Mouse (Mus musculus): Measurements from ENCODE around the gene Tspoap1. TPM values are rescaled to one million over a fixed set of nuclear protein-coding genes. Genes with fewer than 3 reads are reported as not detected.

Tspoap1 gene
- polyA plus RNA-seq, 1 experiment = 1.3 TPM

GRCm38 (mm10) chr11:87722891-87723290 is 37.5 kb upstream of the Tspoap1 start:
- peaks cover 31% of the 10 kb centered on the region for H3K36me3 ChIP-seq (ENCODE audit: control insufficient read depth, insufficient read depth, low read length)
- TF ChIP-seq CTCF (IDR thresholded peaks at IDR 0.05; ENCODE audit: extremely low read depth, insufficient read length, insufficient replicate concordance, low read depth, low read length) (peak; percentile 32; the same call in 1 of the 2 replicates), POLR2A (IDR thresholded peaks at IDR 0.05; ENCODE audit: low read depth, low read length) (no peak)
- H3K27me3 ChIP-seq (ENCODE audit: control insufficient read depth, insufficient read depth, low read length) = no peaks in the 10 kb centered on the region
- no peak overlapping the region for H3K4me3 ChIP-seq (ENCODE audit: low read depth, low read length)
- H3K27ac ChIP-seq (ENCODE audit: insufficient read depth, low read depth, low read length) = no peak overlapping the region
- peaks cover 2% of the 10 kb centered on the region; the same call in 1 of the 2 replicates for H3K4me1 ChIP-seq (ENCODE audit: control insufficient read depth, insufficient read depth, insufficient read length, low read length)
- WGBS = 65% methylated on average over 4 of the region's 4 CpGs

DNA sequence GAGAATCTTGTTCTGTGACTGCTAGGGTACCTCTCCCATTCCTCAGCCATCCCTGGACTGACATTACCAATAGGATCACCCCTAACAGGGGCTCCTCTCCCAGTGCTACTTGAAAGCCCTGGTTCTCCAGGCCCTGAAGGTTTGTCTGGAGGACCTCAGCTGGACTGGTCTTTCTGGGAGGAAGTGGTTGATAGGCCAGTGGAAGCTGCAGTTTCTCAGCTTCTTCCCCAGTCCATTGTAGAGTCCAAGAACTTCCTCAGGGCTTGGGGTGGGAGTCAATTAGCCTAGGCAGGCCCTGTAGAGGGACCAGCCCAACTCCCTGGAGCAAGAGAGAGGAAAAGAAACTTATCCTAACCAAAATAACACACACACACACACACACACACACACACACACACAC is 34.8 kb upstream of the Tspoap1 start:
- H3K27ac ChIP-seq (ENCODE audit: insufficient read depth, low read depth, low read length) = no peak overlapping the region

DNA sequence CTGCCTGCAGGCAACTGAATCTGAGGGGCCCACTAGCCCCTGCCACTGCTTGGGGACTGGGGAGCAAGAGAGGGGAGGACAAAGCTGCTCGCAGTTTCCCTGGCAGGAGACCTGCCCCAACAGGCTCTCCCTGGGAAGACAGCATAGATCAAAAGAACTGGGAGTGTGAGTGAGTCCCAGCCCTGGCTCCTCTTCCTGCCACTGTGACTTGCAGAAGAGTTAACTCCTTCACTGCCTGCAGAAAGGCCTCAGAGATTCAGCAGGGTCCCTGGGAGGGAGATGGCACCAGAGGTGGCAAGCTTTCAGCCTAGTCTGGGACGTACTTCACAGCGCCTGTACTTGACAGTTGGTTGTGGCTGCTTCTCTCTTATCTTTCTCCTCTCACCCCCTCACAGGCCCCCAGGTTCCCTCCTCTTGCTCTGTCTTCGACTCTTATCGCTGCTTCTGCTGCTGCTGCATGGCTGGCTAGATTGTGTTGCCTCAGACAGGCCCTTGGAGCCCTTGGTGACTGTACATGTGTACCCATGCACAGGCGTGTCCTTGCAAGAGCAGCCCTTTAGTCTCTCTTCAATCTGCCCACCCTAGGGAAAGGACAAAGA is 34.3 kb upstream of the Tspoap1 start:
- Histone ChIP-seq H3K4me1 (ENCODE audit: control insufficient read depth, insufficient read depth, insufficient read length, low read length) (peaks cover 2% of the 10 kb centered on the region; the same call in 1 of the 2 replicates), H3K4me3 (ENCODE audit: low read depth, low read length) (no peak overlapping the region), H3K36me3 (ENCODE audit: control insufficient read depth, insufficient read depth, low read length) (peaks cover 33% of the 10 kb centered on the region), H3K27ac (ENCODE audit: insufficient read depth, low read depth, low read length) (no peak overlapping the region), H3K27me3 (ENCODE audit: control insufficient read depth, insufficient read depth, low read length) (no peaks in the 10 kb centered on the region)
- TF ChIP-seq CTCF (IDR thresholded peaks at IDR 0.05; ENCODE audit: extremely low read depth, insufficient read length, insufficient replicate concordance, low read depth, low read length) (no peak), POLR2A (IDR thresholded peaks at IDR 0.05; ENCODE audit: low read depth, low read length) (no peak)
- WGBS = 45% methylated on average over 6 of the region's 6 CpGs

More for the DNA sequence above, 34.8 kb upstream of the Tspoap1 start:
- Histone ChIP-seq H3K36me3 (ENCODE audit: control insufficient read depth, insufficient read depth, low read length) (peaks cover 31% of the 10 kb centered on the region), H3K4me3 (ENCODE audit: low read depth, low read length) (no peak overlapping the region), H3K27me3 (ENCODE audit: control insufficient read depth, insufficient read depth, low read length) (no peaks in the 10 kb centered on the region), H3K4me1 (ENCODE audit: control insufficient read depth, insufficient read depth, insufficient read length, low read length) (peaks cover 2% of the 10 kb centered on the region; the same call in 1 of the 2 replicates)
- TF ChIP-seq POLR2A (IDR thresholded peaks at IDR 0.05; ENCODE audit: low read depth, low read length) (no peak), CTCF (IDR thresholded peaks at IDR 0.05; ENCODE audit: extremely low read depth, insufficient read length, insufficient replicate concordance, low read depth, low read length) (no peak)

DNA sequence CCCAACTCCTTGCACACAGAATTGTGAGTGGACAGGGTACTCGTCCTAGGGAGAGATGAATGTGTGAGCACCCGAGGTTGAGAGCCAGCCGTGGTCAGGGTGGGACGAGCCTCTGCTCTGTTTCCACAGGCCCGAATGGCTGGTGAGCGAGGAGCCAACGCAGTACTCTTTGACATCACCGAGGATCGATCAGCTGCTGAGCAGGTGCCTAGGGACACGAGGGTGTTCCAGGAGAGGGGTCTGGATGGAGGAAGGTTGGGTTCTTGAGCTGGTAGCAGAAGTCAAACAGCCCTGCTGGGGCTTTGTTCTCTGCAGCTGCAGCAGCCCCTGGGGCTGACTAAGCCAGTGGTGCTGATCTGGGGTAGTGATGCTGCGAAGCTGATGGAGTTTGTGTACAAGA is 33.3 kb upstream of the Tspoap1 start:
- TF ChIP-seq CTCF (IDR thresholded peaks at IDR 0.05; ENCODE audit: extremely low read depth, insufficient read length, insufficient replicate concordance, low read depth, low read length) = no peak
- TF ChIP-seq POLR2A (IDR thresholded peaks at IDR 0.05; ENCODE audit: low read depth, low read length) = no peak
- Histone ChIP-seq H3K27me3 (ENCODE audit: control insufficient read depth, insufficient read depth, low read length) (no peaks in the 10 kb centered on the region), H3K27ac (ENCODE audit: insufficient read depth, low read depth, low read length) (no peak overlapping the region), H3K4me1 (ENCODE audit: control insufficient read depth, insufficient read depth, insufficient read length, low read length) (peaks cover 2% of the 10 kb centered on the region; the same call in 1 of the 2 replicates), H3K36me3 (ENCODE audit: control insufficient read depth, insufficient read depth, low read length) (peaks cover 42% of the 10 kb centered on the region), H3K4me3 (ENCODE audit: low read depth, low read length) (no peak overlapping the region)
- 67% methylated on average over 11 of the region's 11 CpGs for WGBS

DNA sequence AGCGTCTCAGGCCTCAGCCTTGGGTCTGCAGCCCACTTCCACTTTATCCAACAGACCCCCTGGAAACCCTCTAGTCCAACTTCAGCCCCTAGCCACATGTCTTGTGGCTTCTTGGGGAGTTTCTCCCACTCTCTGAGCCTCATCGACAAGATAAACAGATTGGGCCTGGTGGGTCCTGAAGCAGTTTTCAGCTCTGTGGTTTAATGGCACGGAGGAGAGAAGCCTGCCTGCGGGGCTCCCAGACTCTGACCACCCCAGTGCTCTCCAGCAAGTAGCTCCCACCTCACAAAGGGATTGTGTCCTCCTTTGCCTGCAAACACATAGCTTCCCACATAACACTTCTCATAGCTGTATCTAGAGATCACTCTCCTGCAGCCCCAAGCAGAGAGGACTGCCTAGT is 32.9 kb upstream of the Tspoap1 start:
- TF ChIP-seq CTCF (IDR thresholded peaks at IDR 0.05; ENCODE audit: extremely low read depth, insufficient read length, insufficient replicate concordance, low read depth, low read length) (no peak), POLR2A (IDR thresholded peaks at IDR 0.05; ENCODE audit: low read depth, low read length) (no peak)
- no peak overlapping the region for H3K4me3 ChIP-seq (ENCODE audit: low read depth, low read length)
- H3K4me1 ChIP-seq (ENCODE audit: control insufficient read depth, insufficient read depth, insufficient read length, low read length) = peaks cover 2% of the 10 kb centered on the region; the same call in 1 of the 2 replicates
- H3K27me3 ChIP-seq (ENCODE audit: control insufficient read depth, insufficient read depth, low read length) = no peaks in the 10 kb centered on the region
- H3K27ac ChIP-seq (ENCODE audit: insufficient read depth, low read depth, low read length) = no peak overlapping the region
- whole genome bisulfite sequencing = 75% methylated on average over 4 of the region's 4 CpGs
- peaks cover 44% of the 10 kb centered on the region for H3K36me3 ChIP-seq (ENCODE audit: control insufficient read depth, insufficient read depth, low read length)

GRCm38 (mm10) chr11:87728850-87729592 is 31.3 kb upstream of the Tspoap1 start:
- peaks cover 2% of the 10 kb centered on the region; the same call in 1 of the 2 replicates for H3K4me1 ChIP-seq (ENCODE audit: control insufficient read depth, insufficient read depth, insufficient read length, low read length)
- TF ChIP-seq POLR2A (IDR thresholded peaks at IDR 0.05; ENCODE audit: low read depth, low read length) = no peak
- TF ChIP-seq CTCF (IDR thresholded peaks at IDR 0.05; ENCODE audit: extremely low read depth, insufficient read length, insufficient replicate concordance, low read depth, low read length) = no peak
- H3K27ac ChIP-seq (ENCODE audit: insufficient read depth, low read depth, low read length) = no peak overlapping the region
- 60% methylated on average over 18 of the region's 18 CpGs for WGBS
- peaks cover 41% of the 10 kb centered on the region for H3K36me3 ChIP-seq (ENCODE audit: control insufficient read depth, insufficient read depth, low read length)
- H3K4me3 ChIP-seq (ENCODE audit: low read depth, low read length) = no peak overlapping the region
- H3K27me3 ChIP-seq (ENCODE audit: control insufficient read depth, insufficient read depth, low read length) = no peaks in the 10 kb centered on the region

DNA sequence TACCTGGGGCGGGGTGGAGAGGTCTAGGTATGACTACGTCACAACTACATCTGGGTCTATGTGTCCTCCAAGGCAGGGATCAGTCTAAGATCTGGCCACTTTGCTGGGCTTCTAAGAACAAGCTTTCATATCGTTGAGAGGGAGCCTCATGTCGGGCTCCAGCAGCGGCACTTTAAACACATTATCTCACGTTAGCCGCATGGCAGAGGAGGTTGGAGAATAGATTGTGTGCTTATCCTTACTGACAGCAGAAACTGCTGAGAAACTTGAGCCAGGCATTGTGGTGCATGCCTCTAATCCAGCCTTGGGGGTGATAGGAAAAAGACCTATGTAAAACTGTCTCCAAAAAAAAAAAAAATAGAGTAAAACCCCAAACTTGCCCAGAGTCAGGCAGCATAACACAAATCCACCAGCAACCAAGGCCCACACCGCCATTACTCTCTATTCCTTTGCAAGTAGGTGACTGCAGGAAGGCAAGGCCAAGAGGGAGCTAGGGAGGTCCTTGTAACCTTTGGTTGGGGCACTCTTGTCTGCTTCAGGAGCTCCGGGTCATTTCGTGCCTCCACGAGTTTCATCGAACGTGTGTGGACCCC is 30.7 kb upstream of the Tspoap1 start:
- Histone ChIP-seq H3K4me3 (ENCODE audit: low read depth, low read length) (no peak overlapping the region), H3K27ac (ENCODE audit: insufficient read depth, low read depth, low read length) (no peak overlapping the region), H3K4me1 (ENCODE audit: control insufficient read depth, insufficient read depth, insufficient read length, low read length) (peaks cover 2% of the 10 kb centered on the region), H3K27me3 (ENCODE audit: control insufficient read depth, insufficient read depth, low read length) (no peaks in the 10 kb centered on the region), H3K36me3 (ENCODE audit: control insufficient read depth, insufficient read depth, low read length) (peaks cover 46% of the 10 kb centered on the region)
- WGBS = 81% methylated on average over 13 of the region's 13 CpGs
- TF ChIP-seq CTCF (IDR thresholded peaks at IDR 0.05; ENCODE audit: extremely low read depth, insufficient read length, insufficient replicate concordance, low read depth, low read length) = no peak
- no peak for TF ChIP-seq POLR2A (IDR thresholded peaks at IDR 0.05; ENCODE audit: low read depth, low read length)

Data from small intestine, adult 2 months (tissue).